Mouse (Mus musculus) CH12F3 (cell line): Measurements from ENCODE around the gene Alg11.

ENCODE experiments used
- in situ Hi-C: fragments of 300-500 bp; cut with MboI; formaldehyde crosslinking; loops from 2 replicates; pipeline ENCODE4 v1.14.3; 2020; ENCODE audit warnings: low sequenced_read_pairs

Gene Alg11

GRCm38 (mm10) chr8:22060446-22060889 is at the start of gene Alg11:
Gene Alg11, plus strand, starts transcription at chr8:22060721.
- in situ Hi-C loops = no loop called here

- in situ Hi-C loops = no loop called here
These were observed 47.4 kb upstream of the Alg11 start for GRCm38 (mm10) chr8:22013034-22013707.

GRCm38 (mm10) chr8:22017731-22018130 is 42.8 kb upstream of the Alg11 start:
- in situ Hi-C loops = no loop called here

GRCm38 (mm10) chr8:22019498-22019897 is 41.0 kb upstream of the Alg11 start:
- in situ Hi-C loops = no loop called here

GRCm38 (mm10) chr8:22022244-22022643 is 38.3 kb upstream of the Alg11 start:
- in situ Hi-C loops = no loop called here

- in situ Hi-C loops = no loop called here
These were observed 35.3 kb upstream of the Alg11 start for GRCm38 (mm10) chr8:22025241-22025640.

GRCm38 (mm10) chr8:22028973-22029372 is 31.5 kb upstream of the Alg11 start:
- in situ Hi-C loops = no loop called here

GRCm38 (mm10) chr8:22030990-22031389 is 29.5 kb upstream of the Alg11 start:
- in situ Hi-C loops = no loop called here

GRCm38 (mm10) chr8:22036137-22036536 is 24.4 kb upstream of the Alg11 start:
- in situ Hi-C loops = no loop called here

GRCm38 (mm10) chr8:22037022-22037421 is 23.5 kb upstream of the Alg11 start:
- in situ Hi-C loops = no loop called here

GRCm38 (mm10) chr8:22039468-22040152 is 20.9 kb upstream of the Alg11 start:
- in situ Hi-C loops = no loop called here

GRCm38 (mm10) chr8:22040153-22040509 is 20.4 kb upstream of the Alg11 start:
- in situ Hi-C loops = no loop called here

GRCm38 (mm10) chr8:22042515-22042914 is 18.0 kb upstream of the Alg11 start:
- in situ Hi-C loops = no loop called here

GRCm38 (mm10) chr8:22043706-22044105 is 16.8 kb upstream of the Alg11 start:
- in situ Hi-C loops = no loop called here

GRCm38 (mm10) chr8:22047699-22048464 is 12.6 kb upstream of the Alg11 start:
- in situ Hi-C loops = no loop called here

GRCm38 (mm10) chr8:22054674-22055491 is 5.6 kb upstream of the Alg11 start:
- in situ Hi-C loops = no loop called here

GRCm38 (mm10) chr8:22055492-22055877 is 5.0 kb upstream of the Alg11 start:
- in situ Hi-C loops = no loop called here

GRCm38 (mm10) chr8:22056850-22057249 is 3.7 kb upstream of the Alg11 start:
- in situ Hi-C loops = no loop called here

- in situ Hi-C loops = no loop called here
These were observed 2.2 kb upstream of the Alg11 start for GRCm38 (mm10) chr8:22058368-22058767.

GRCm38 (mm10) chr8:22059153-22059738 is 1.3 kb upstream of the Alg11 start:
- in situ Hi-C loops = no loop called here
